In genomic region chr9:46386333-46386732, GRCm38 (mm10) we compare ENCODE assay signal across 20 mouse cellular contexts.
DNase-seq lines count a peak whose midpoint lies in the region; ATAC-seq and TF ChIP-seq lines count a peak whose summit lies in the region.
"Had no signal": no experiment of that assay in that cellular context is flagged by ENCODE, and none has a peak within 500 bp of the region (broad histone marks: within the 10 kb centered on the region; RNA-seq: fewer than 3 reads in every experiment).

No protein-coding gene starts in this region.

- no peak for DNase-seq in hindbrain, postnatal 0 days (ENCODE audit: low spot score)
- no peak for DNase-seq in hindbrain, embryonic 11.5 days (ENCODE audit: low spot score)
- DNase-seq in lung, postnatal 0 days (ENCODE audit: low spot score): no peak
- DNase-seq in lung, postnatal 25 days (ENCODE audit: low spot score): no peak
- no peak for DNase-seq in layer of hippocampus, adult 9-10 months (ENCODE audit: low spot score)
- DNase-seq in cerebellum, adult 18-20 months: no peak
- DNase-seq: cerebellum, adult 9-10 months; heart, postnatal 14 days; kidney, adult 8-10 months; kidney, postnatal 4 days; thymus, adult 2 months had no signal

- no peak for TF ChIP-seq POLR2A in ES-Bruce4 (IDR thresholded peaks at IDR 0.05; ENCODE audit: insufficient read depth, low read length)

- H3K36me3 ChIP-seq in hindbrain, postnatal 0 days (ENCODE audit: insufficient read depth, low read length): no peaks in the 10 kb centered on the region
- H3K36me3 ChIP-seq in hindbrain, embryonic 11.5 days (ENCODE audit: control insufficient read depth, insufficient read depth, low read length): no peaks in the 10 kb centered on the region
- no peaks in the 10 kb centered on the region for H3K36me3 ChIP-seq in lung, postnatal 0 days (ENCODE audit: insufficient read depth, low read length)
- no peaks in the 10 kb centered on the region for H3K36me3 ChIP-seq in ES-Bruce4 (ENCODE audit: control insufficient read depth, insufficient read depth, low read length, poor library complexity, severe bottlenecking)
- H3K36me3 ChIP-seq: forebrain, embryonic 12.5 days; heart, embryonic 12.5 days; hindbrain, embryonic 13.5 days; limb, embryonic 15.5 days; lung, embryonic 15.5 days; midbrain, embryonic 12.5 days had no signal

- no peaks in the 10 kb centered on the region for H3K27me3 ChIP-seq in hindbrain, postnatal 0 days (ENCODE audit: insufficient read depth, low read length)
- no peaks in the 10 kb centered on the region for H3K27me3 ChIP-seq in hindbrain, embryonic 11.5 days (ENCODE audit: control insufficient read depth, insufficient read depth, low read length)
- no peaks in the 10 kb centered on the region for H3K27me3 ChIP-seq in lung, postnatal 0 days (replicated peaks; ENCODE audit: insufficient read depth, low read length)
- no peaks in the 10 kb centered on the region for H3K27me3 ChIP-seq in ES-Bruce4 (ENCODE audit: control insufficient read depth, insufficient read depth, low read length, poor library complexity, severe bottlenecking)

- ATAC-seq in hindbrain, postnatal 0 days: no peak
- no peak for ATAC-seq in hindbrain, embryonic 11.5 days (ENCODE audit: low FRiP score)
- no peak for ATAC-seq in lung, postnatal 0 days
- peak; percentile 44; the same call in 1 of the 2 replicates for ATAC-seq in granulocyte monocyte progenitor cell, adult 5-6 weeks (replicated peaks; ENCODE audit: poor library complexity, severe bottlenecking)

- 90% methylated on average over 3 of the region's 3 CpGs for WGBS in hindbrain, postnatal 0 days
- WGBS in hindbrain, embryonic 11.5 days: 93% methylated on average over 3 of the region's 3 CpGs
- WGBS in lung, postnatal 0 days: 92% methylated on average over 3 of the region's 3 CpGs

- H3K27ac ChIP-seq in hindbrain, postnatal 0 days: no peak overlapping the region
- no peak overlapping the region for H3K27ac ChIP-seq in hindbrain, embryonic 11.5 days (ENCODE audit: low read depth, low read length)
- no peak overlapping the region for H3K27ac ChIP-seq in lung, postnatal 0 days (ENCODE audit: low read length)
- no peak overlapping the region for H3K27ac ChIP-seq in ES-Bruce4 (ENCODE audit: insufficient read depth, low read length)
- H3K27ac ChIP-seq: forebrain, embryonic 12.5 days; hindbrain, embryonic 13.5 days; limb, embryonic 15.5 days; lung, embryonic 15.5 days; midbrain, embryonic 12.5 days had no signal

- H3K4me1 ChIP-seq in hindbrain, postnatal 0 days (ENCODE audit: insufficient read depth, low read length): peaks cover 9% of the 10 kb centered on the region; the same call in 1 of the 2 replicates
- H3K4me1 ChIP-seq in hindbrain, embryonic 11.5 days (replicated peaks; ENCODE audit: control insufficient read depth, insufficient read depth, low read length): 0 out of 2 replicates have a peak, but pooled peaks cover 4% of the 10 kb centered on the region
- H3K4me1 ChIP-seq in lung, postnatal 0 days (ENCODE audit: insufficient read depth, low read depth, low read length): no peaks in the 10 kb centered on the region
- H3K4me1 ChIP-seq in ES-Bruce4 (ENCODE audit: control insufficient read depth, insufficient read depth, low read length): peaks cover 2% of the 10 kb centered on the region
- H3K4me1 ChIP-seq: lung, embryonic 15.5 days had no signal

- TF ChIP-seq CTCF in hindbrain, postnatal 0 days (IDR thresholded peaks at IDR 0.05; ENCODE audit: low read depth): peak; percentile 29; the same call in 1 of the 2 replicates
- peak; percentile 19; the same call in 1 of the 2 replicates for TF ChIP-seq CTCF in lung, postnatal 0 days (IDR thresholded peaks at IDR 0.05)
- TF ChIP-seq CTCF in ES-Bruce4 (IDR thresholded peaks at IDR 0.05; ENCODE audit: low read depth, low read length): peak; percentile 4

- no peaks in the 10 kb centered on the region for H3K9me3 ChIP-seq in hindbrain, postnatal 0 days (ENCODE audit: low read length)
- 0 out of 2 replicates have a peak, but pooled peaks cover 2% of the 10 kb centered on the region for H3K9me3 ChIP-seq in hindbrain, embryonic 11.5 days (ENCODE audit: control insufficient read depth, low read length)
- H3K9me3 ChIP-seq in lung, postnatal 0 days (ENCODE audit: low read length): no peaks in the 10 kb centered on the region
- peaks cover 3% of the 10 kb centered on the region; the same call in 1 of the 2 replicates for H3K9me3 ChIP-seq in ES-Bruce4 (replicated peaks; ENCODE audit: control insufficient read depth, insufficient read depth, low read length, poor library complexity, severe bottlenecking)
- H3K9me3 ChIP-seq: hindbrain, embryonic 13.5 days; limb, embryonic 15.5 days; lung, embryonic 15.5 days; midbrain, embryonic 12.5 days had no signal

- H3K9ac ChIP-seq in hindbrain, postnatal 0 days (replicated peaks; ENCODE audit: low read length): no peak overlapping the region
- H3K9ac ChIP-seq in hindbrain, embryonic 11.5 days (ENCODE audit: low read depth, low read length): no peak overlapping the region
- H3K9ac ChIP-seq in lung, postnatal 0 days (replicated peaks; ENCODE audit: low read depth): no peak overlapping the region
- no peak overlapping the region for H3K9ac ChIP-seq in ES-Bruce4 (ENCODE audit: low read depth, poor library complexity, severe bottlenecking)
- H3K9ac ChIP-seq: forebrain, embryonic 12.5 days; heart, embryonic 12.5 days; hindbrain, embryonic 13.5 days; limb, embryonic 15.5 days; lung, embryonic 15.5 days; midbrain, embryonic 12.5 days had no signal

- H3K4me3 ChIP-seq in hindbrain, postnatal 0 days (ENCODE audit: low read length): no peak overlapping the region
- no peak overlapping the region for H3K4me3 ChIP-seq in hindbrain, embryonic 11.5 days (ENCODE audit: low read depth, low read length)
- no peak overlapping the region for H3K4me3 ChIP-seq in lung, postnatal 0 days (ENCODE audit: low read depth, low read length)
- no peak overlapping the region for H3K4me3 ChIP-seq in ES-Bruce4 (ENCODE audit: low read depth, low read length)
- H3K4me3 ChIP-seq: forebrain, embryonic 12.5 days; heart, embryonic 12.5 days; hindbrain, embryonic 13.5 days; limb, embryonic 15.5 days; lung, embryonic 15.5 days; midbrain, embryonic 12.5 days; myocyte had no signal

- no peak overlapping the region for H3K4me2 ChIP-seq in hindbrain, postnatal 0 days (ENCODE audit: low read depth, low read length)
- H3K4me2 ChIP-seq in hindbrain, embryonic 11.5 days (replicated peaks; ENCODE audit: low read depth, low read length): no peak overlapping the region
- H3K4me2 ChIP-seq in lung, postnatal 0 days (replicated peaks; ENCODE audit: low read depth, low read length): no peak overlapping the region
- H3K4me2 ChIP-seq: forebrain, embryonic 12.5 days; heart, embryonic 12.5 days; hindbrain, embryonic 13.5 days; limb, embryonic 15.5 days; lung, embryonic 15.5 days; midbrain, embryonic 12.5 days had no signal

- no peak for TF ChIP-seq EP300 in lung, postnatal 0 days (IDR thresholded peaks at IDR 0.05)
- no peak for TF ChIP-seq EP300 in ES-Bruce4 (IDR thresholded peaks at IDR 0.05; ENCODE audit: insufficient read depth, low read depth, low read length)
